Mouse (Mus musculus) NIH3T3 (cell line): ENCODE results near the gene Wdr5b.
"Not testable (repeated sequence)": the region's sequence is repeated elsewhere in the genome, so short reads cannot be mapped to it uniquely, and the experiment has no call there.

ENCODE experiments used
- DNase-seq: peaks from one replicate; pipeline ENCODE4 v3.0.0-alpha.2; 2012; ENCODE audit warnings: low read depth

The Wdr5b gene

DNA sequence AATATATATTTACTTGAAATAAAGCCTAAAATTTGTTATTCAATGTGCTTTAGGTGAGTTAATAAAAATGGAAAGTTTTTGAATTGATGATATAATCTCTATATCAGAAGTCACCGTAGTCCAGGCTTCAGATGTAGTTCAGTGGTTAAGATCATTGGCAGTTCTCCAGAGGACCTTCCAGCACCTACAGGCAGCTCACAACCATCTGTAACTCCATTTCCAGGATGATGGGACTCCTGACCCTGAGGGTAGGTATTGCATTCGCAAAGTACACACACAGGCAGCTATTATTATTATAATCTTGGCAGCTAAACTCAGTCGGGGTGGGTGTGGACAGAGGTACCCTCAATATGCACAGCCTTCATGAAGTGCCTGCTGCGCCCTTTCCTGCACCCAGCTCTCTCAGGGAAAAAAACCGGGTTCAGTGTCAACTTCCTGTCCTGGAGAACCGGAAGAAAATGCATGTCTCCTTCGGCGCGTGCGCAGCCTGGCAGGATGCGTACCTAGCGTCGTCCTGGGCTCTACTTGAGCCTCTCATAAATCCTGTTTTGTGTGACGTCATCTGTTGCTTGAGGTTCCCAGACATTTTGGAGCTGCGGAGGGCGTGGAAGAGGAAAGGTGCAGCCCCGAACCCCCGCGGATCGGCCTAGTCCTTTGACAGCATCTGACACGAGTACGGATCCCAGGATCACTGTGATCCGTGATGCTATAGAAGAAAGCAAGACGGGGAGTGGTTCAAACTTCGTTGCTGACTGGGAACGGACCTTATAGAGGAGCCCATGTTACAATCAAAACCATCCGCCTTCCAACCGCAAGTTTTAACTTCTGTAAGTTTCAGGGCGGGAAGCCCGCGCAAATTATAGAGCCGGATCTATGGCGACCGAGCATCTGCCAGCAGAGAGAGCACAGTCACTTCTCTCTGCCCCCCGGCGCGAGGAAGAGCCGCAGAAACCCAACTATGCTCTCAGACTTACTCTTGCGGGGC, at the start of gene Wdr5b:
Wdr5b (plus strand) TSS at position 551 of the 985 bp plus-strand sequence.
- peak; percentile 97 for DNase-seq

DNA sequence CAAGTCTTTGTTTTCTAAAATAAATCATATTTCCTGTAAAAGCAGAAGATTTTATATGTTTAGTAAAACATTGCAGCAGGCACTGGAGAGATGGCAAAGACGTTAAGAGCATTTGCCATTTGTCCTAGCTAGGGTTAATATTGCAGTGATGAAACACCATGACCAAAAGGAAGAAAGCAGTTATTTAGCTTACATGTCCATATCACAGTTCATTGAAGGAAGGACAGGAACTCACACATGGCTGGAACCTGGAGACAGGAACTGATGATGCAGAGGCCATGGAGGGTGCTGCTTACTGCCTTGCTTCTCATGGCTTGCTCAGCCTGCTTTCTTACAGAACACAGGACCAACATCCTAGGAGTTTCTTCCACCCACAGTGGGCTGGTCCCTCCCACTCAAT, 48.6 kb upstream of the Wdr5b start:
- DNase-seq, result no peak

DNA sequence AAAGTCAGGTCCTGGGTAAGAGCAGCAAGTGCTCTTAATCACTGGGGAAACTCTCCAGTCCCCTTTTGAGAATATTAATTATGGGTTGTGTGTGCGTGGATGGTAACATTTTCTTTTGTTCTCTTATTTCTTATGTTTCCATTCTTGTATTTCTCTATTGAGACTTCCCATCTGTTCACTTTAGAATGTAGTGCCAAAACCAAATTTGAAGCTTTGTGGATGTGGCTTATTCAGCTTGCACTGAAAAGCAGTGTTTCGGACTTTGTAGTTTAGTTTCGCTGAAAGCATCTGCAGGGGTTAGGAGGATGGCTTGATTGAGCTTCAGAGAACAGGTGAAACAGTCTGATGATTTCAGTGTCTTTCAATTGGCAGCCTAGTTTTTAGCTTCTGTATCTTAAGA, 47.7 kb upstream of the Wdr5b start:
- no peak for DNase-seq

DNA sequence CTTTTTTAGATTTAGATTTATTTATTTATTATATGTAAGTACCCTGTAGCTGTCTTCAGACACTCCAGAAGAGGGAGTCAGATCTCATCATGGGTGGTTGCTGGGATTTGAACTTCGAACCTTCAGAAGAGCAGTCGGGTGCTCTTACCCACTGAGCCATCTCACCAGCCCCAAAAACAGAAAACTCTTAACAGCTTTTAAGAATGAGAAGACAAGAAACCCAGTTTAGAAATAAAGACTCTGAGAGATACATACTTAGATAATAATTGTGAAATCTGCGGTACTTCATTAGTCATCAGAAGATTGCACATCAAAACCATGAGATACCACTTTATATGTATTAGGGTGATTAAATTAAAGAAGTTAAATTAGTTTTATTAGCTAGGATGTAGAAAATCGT, 42.1 kb upstream of the Wdr5b start:
- DNase-seq, result not testable (repeated sequence)

DNA sequence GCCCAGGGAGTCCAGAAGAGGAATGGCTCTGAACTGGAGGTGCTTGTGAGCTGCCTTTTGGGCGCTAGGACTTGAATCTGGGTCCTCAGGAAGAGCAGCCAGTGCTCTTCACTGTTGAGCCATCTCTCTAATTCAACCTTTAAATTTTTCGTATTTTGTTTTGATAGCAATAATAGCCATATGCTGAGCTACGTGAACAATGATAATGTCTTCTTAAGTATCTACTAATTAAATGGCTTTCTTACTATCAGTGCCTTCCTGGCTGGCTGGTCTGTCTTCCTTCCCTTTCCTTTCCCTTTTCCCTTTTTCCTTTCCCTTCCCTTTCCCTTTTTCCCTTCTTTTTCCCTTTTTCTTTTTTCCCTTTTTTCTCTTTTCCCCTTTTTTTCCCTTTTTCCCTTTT, 32.6 kb upstream of the Wdr5b start:
- no peak for DNase-seq

DNA sequence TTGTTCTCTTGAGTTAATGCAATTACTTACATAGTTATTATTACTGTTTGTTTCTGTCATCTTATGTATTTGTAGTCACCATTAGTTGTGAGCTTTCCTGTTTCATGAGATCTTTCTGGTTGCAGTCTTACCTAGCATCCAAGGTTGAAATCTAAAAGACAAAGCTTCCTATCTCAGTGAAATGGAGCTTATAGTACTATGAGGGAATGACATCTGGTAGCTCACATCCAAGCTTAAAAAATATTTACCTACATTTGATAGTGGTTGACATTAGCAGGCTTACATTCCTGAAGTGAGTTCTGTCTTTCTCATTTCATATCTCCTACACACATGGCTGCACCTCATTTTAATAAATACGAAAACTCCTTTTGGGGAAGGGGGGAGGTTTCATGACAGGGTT, 24.7 kb upstream of the Wdr5b start:
- DNase-seq, result no peak

DNA sequence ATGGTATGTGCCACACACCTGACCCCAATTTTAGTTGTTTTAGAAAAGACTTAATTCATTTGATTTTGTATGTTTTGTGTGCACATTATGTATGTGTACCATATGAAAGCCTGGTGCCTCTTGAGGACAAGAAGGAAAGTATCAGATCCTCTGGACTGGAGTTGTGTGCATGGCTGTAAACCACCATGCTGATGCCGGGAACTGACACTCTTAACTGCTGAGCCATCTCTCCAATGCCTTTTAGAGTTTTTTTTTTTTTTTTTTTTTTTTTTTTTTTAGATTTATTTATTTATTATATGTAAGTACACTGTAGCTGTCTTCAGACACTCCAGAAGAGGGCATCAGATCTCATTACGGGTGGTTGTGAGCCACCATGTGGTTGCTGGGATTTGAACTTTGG, 12.9 kb upstream of the Wdr5b start:
- not testable (repeated sequence) for DNase-seq

DNA sequence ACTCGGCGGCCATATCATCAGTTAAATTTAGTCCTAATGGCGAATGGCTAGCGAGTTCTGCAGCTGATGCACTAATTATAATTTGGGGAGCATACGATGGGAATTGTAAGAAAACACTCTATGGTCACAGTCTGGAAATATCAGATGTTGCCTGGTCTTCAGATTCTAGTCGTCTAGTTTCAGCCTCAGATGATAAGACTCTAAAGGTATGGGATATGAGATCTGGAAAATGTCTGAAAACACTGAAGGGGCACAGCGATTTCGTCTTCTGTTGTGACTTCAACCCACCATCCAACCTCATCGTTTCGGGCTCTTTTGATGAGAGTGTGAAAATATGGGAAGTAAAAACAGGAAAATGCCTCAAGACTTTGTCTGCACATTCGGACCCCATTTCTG, 633 bp downstream of the Wdr5b start:
- no peak for DNase-seq

DNA sequence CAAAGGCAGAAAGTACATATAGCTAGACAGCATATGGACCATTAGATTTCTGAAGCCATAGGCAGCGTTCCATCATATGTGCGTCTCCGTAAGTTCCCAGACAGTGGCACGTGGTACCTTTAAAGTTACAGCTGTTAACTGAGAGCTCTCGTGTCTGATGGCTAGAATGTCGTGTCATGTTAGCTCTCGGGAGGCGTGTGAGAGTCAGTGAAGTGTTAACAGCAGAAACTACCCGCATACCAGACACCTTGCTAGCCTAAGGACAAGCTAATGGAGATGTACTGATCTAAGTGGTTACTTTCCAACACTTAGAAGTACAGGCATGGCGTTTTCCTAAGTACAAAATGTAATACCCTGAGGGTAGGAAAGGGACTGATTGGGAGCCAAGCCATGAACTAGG, 2.1 kb downstream of the Wdr5b start:
- DNase-seq, result no peak

DNA sequence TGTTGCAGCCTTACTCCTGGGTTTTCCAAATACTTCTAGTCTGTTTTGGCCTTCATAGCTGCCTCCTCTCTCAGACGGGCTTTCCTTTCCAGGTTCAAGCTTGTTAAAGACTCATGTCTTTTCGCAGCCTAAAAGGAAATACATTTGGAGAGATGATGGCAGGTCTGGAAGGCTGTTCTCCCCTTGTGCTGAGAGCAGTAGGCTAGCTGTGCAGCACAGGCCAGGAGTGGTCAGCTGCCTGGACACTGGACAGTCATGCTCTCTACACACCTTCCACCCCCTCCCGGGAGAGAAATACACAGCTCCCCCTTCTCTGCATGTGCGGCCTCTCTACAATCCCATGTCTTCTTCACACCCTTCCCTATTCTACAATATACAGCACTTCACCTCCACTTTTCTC, 3.0 kb downstream of the Wdr5b start:
- no peak for DNase-seq

DNA sequence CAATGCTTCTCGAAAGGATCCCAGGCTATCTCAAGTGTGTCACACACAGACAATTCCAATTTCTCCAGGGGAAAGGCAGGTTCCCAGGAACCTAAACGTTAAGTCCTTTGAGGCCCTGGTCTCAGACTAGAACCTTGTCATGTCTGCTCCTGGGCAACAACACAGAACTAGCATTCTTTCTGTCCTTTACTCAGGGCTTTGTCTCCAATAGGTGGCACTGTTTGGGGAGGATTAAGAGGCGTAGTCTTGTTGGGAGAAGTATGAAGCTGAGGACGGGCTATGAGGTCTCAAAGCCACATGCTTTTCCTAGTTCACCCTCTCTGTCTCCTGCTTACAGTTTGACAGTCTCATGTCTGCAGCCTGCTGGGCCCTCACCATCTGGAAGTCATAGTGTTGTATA, 6.5 kb downstream of the Wdr5b start:
- DNase-seq, result no peak

DNA sequence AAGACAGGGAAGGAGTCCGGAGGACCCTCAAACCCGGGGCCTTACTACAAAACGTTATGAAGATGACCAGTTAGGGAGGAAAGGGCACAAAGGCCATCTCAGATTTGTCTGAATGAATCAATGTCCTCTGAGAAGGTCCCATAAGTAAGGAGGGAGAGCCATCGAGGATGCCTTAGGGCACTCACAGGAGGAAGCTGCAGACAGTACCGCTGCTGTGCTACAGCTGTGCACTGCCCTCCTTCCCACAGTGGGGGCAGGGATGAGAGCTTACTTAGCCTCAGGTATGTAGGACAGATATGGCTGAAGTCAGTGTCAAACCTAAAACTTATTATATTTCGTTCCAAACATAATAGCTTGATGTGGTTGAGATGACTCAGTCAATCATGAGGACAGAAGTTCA, 10.5 kb downstream of the Wdr5b start:
- no peak for DNase-seq

DNA sequence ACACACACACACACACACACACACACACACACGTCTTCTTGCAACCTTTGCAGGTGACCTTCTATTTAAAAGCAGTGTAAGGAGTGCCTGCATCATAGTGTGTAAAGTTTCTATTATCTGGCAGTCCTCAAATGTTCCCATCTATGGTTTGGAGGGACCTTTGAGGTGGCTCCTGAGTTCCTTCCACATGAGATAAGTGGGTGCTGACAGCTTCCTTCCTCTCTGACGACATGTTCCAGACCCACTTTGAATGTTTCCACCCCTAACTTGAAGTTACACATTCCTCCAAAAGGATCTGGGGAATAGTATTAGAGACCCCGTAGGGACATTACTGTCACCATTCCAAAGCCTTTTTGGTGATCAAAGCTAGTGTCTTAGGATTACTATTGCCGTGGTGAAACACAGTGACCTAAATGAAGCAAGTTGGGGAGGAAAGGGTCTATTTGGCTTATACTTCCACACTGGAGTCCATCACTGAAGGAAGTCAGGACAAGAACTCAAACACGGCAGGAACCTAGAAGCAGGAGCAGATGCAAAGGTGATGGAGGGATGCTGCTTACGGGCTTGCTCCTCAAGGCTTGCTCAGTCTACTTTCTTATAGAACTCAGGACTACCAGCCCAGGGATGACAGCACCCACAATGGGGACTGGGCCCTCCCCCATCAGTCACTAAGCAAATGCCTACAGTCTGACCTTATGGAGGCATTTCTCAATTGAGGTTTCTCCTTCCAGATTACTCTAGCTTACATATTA, 12.7 kb downstream of the Wdr5b start:
- no peak for DNase-seq

DNA sequence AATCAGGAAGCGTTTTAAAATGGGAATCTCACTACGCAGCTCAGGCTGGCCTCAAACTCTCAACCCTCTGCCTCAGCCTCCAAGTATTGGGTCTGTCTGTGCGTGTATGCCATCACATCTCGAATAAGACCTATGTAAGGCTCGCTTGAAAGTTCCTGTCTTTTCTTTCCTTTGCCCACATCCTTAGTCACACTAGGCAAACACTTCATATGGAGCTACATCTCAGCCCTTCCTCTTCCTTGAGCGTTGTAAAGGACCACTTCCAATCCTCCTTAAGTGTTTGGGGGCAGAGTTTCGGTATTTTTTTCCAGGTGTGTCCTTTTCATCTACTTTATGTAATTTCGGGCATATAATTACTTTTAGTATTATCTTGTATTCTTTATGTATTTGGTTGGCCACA, 13.9 kb downstream of the Wdr5b start:
- no peak for DNase-seq

DNA sequence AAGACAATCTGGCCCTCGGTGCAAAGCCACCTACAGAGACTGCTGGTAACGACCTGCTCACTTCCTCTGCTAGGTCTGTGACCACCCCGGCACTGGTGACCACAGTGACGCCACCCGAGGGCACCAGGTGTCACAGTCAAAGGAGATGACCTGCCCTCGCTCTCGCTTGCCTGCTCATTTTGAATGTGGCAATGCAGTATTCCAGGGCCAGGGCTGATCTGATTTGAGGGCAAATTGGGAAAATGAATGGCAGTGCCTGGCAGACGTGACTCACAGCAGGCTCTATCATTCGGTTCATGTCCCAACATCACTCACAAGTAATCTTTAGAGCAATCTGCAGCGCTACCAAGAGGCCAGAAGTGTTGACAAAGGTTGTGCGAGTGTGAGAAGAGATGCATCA, 15.4 kb downstream of the Wdr5b start:
- no peak for DNase-seq

DNA sequence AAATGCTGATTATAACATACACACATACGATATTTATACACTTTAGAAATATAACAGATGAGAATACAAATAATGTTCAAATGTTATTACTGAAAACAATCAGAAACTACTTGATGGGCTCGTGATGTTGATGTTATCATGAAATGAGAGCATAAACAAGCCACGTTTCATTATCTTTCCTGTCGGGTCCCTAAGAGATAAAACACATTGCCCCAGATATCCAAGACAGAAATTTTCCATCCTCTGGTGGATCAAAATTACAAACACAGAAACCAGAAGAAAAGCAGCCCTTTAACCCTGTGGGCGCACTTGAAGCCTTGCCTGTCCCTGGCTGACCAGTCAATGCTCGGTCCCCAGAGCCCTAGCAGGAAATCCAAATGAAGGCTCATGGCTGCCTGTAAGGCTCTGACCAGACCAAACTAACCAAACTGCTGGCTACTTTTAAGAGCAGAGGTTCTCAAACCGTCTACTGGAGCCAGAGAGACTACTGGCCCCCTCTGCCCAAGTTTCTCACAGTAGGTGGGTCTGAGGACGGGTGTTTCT, 17.0 kb downstream of the Wdr5b start:
- DNase-seq, result no peak

DNA sequence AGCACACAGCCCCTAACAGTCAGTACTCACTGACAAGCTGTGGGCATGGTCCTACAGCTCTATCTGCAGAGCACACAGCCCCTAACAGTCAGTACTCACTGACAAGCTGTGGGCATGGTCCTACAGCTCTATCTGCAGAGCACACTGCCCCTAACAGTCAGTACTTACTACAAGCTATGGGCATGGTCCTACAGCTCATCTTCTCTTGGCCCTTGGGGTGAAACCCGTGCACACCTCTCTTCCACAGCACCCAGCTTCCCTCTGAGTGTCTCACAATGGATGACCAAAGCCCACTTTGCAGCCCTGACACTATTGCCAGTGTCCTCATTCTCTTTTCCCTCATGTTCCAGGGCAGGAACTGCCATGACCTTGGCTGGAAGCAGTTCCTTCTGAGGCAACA, 21.5 kb downstream of the Wdr5b start:
- DNase-seq, result not testable (repeated sequence)

DNA sequence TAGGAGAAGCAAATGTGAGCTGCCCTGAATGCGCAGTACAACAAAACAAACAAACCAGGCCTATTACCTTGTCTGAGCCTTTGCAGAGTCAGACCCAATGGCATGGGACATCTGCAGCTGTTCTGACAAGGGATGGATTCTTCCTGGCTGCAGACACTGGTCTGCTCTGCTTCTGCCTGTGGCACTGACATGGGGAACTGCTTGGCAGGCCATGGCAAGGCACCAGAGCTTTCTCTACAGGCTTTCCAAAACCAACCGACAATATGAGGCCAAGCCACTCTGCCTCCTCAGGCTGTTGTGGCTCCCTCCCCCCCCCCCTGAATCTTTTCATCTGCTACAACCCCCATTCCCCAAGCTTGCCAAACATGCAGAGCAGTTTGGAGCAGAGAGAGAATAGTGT, 22.3 kb downstream of the Wdr5b start:
- DNase-seq, result no peak

DNA sequence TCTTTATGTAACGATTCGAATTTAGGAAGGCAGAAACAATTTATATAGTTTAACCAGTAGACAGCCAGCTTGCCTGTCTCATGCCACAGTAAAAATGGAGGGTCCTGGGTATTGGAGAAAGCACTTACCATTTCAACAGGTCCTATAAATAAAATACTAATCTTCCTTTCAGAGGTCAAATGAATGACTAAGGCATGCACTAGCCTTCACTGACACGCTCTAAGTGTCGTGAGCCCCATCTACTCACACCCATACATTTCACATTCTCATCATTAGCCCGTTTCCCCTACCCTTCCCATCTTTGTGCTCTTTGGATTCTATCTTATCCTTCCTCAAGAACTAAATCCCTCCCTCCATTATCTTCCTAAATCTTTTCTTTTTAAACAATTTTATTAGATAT, 23.9 kb downstream of the Wdr5b start:
- DNase-seq, result no peak

DNA sequence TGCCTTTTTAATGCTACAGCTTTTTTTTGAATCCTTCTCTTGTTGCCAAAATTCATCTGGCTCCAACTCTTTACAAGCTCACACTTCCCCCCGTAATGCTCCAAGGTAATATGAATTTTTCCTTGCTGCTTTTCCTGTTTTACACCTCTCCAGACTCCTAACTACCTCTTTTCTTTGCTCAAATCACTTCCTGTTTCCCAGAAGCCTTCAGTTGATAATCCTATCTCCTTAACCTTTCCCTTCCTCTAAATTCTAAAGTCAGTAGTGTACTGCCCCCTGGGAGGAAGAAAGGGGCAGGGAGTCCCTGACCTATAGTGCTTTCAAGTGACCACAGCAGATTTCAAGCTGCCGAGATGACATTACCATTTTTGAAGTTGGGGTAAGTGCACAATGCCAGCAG, 26.7 kb downstream of the Wdr5b start:
- no peak for DNase-seq

DNA sequence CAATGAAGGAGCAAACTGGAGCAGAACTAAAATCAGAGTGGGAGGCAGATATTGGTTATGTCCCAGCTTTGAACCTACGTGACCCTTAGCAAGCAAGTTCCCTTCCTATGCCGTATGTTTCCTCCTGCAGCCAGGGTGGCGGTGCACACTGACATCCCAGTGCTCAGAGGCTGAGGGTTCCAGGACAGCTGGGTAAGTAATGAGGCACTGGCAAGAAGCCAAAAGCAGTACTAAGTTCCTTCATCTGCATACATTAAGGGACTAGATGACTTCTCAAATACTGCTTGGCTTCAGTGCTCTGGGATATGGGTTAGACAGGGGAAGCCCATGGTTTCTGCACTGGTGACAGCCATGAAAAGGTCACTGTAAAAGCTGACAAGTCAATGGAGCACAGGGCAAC, 27.4 kb downstream of the Wdr5b start:
- DNase-seq, result no peak

DNA sequence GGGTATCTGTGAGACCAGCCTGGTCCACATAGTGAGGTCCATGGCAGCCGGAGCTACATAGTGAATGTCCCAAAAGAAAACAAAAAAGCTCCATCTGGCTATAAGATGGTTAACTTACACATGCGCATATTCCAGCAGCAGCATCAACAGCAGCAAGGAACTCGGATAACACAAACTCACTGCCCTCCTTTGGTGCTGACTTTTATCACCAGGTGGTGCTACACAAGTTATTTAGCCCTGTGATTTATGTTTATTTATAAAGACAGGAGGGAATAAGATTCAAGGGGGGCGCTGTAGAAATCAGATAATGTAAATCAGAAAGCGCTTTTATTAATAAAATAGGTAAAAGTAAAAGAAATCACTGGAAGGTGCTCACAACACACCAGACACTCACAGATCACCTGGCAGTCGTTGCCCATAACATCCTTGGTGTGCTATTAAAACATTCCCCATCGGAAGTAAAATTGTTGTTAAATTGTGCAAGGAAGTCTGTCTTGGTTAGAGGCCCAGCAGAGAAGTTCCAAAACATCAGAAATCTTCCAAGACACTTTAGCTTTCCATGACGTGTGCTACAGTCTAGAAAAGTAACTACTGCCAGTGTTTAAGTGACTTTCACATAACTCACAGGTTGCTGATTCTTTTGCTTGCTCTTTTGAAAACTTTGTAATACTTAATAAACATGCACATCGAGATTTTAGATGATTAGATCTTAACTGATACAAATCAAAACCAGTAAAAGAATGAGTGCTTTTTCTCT, 29.0 kb downstream of the Wdr5b start:
- peak; percentile 29 for DNase-seq
